Mouse (Mus musculus): ENCODE measurements around the gene Gm37240. TPM values are rescaled to one million over a fixed set of nuclear protein-coding genes. Genes with fewer than 3 reads are reported as not detected.

Gm37240 gene
- polyA plus RNA-seq, 1 experiment from 2014 or later: not detected

- no peak for ATAC-seq (ENCODE audit: low read depth)
- H3K4me3 ChIP-seq: no peak overlapping the region
- 42% methylated on average over 11 of the region's 11 CpGs for WGBS
- no peaks in the 10 kb centered on the region for H3K9me3 ChIP-seq
- H3K36me3 ChIP-seq: no peaks in the 10 kb centered on the region
- H3K4me2 ChIP-seq: no peak overlapping the region
- no peak overlapping the region for H3K27ac ChIP-seq (replicated peaks)
- H3K9ac ChIP-seq: no peak overlapping the region
- peaks cover 4% of the 10 kb centered on the region; the same call in 1 of the 2 replicates for H3K4me1 ChIP-seq (replicated peaks)
- no peaks in the 10 kb centered on the region for H3K27me3 ChIP-seq
Observed at GRCm38 (mm10) chr3:84639767-84640500, 1247.4 kb downstream of the Gm37240 start.

GRCm38 (mm10) chr3:84638858-84639257 is 1248.5 kb downstream of the Gm37240 start:
- Histone ChIP-seq H3K9ac (no peak overlapping the region), H3K4me3 (no peak overlapping the region), H3K4me1 (replicated peaks) (peaks cover 4% of the 10 kb centered on the region; the same call in 1 of the 2 replicates), H3K4me2 (no peak overlapping the region), H3K27me3 (no peaks in the 10 kb centered on the region), H3K9me3 (no peaks in the 10 kb centered on the region), H3K36me3 (no peaks in the 10 kb centered on the region), H3K27ac (replicated peaks) (no peak overlapping the region)
- no peak for ATAC-seq (ENCODE audit: low read depth)
- 91% methylated on average over 4 of the region's 4 CpGs for WGBS

GRCm38 (mm10) chr3:84637890-84638578 is 1249.3 kb downstream of the Gm37240 start:
- Histone ChIP-seq H3K36me3 (no peaks in the 10 kb centered on the region), H3K4me3 (no peak overlapping the region), H3K4me1 (replicated peaks) (peaks cover 4% of the 10 kb centered on the region; the same call in 1 of the 2 replicates), H3K9me3 (no peaks in the 10 kb centered on the region), H3K27ac (replicated peaks) (no peak overlapping the region), H3K27me3 (no peaks in the 10 kb centered on the region), H3K4me2 (no peak overlapping the region), H3K9ac (no peak overlapping the region)
- WGBS: 76% methylated on average over 12 of the region's 12 CpGs
- ATAC-seq (ENCODE audit: low read depth): no peak

DNA sequence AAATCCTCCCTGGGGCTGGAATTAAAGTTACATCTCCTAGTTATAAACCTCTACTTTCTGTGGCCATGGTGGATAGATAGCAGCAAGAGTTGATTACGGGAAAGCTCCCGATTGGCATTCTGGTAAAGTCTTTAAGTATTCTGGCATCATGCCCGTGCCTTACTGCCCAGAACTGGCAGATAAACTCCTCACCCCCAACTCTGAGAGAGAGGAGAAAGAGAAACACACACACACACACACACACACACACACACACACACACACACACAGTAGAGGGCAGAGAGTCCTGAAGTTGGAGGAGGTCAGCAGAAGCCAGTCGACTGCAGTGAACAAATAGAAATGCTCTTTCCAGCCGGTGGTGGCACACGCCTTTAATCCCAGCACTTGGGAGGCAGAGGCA is 1250.2 kb downstream of the Gm37240 start:
- H3K9me3 ChIP-seq: no peaks in the 10 kb centered on the region
- H3K27ac ChIP-seq (replicated peaks): no peak overlapping the region
- no peaks in the 10 kb centered on the region for H3K36me3 ChIP-seq
- peaks cover 4% of the 10 kb centered on the region; the same call in 1 of the 2 replicates for H3K4me1 ChIP-seq (replicated peaks)
- no peak overlapping the region for H3K4me2 ChIP-seq
- no peaks in the 10 kb centered on the region for H3K27me3 ChIP-seq
- 80% methylated on average over 6 of the region's 6 CpGs for WGBS
- no peak overlapping the region for H3K4me3 ChIP-seq
- H3K9ac ChIP-seq: no peak overlapping the region
- ATAC-seq (ENCODE audit: low read depth): no peak

DNA sequence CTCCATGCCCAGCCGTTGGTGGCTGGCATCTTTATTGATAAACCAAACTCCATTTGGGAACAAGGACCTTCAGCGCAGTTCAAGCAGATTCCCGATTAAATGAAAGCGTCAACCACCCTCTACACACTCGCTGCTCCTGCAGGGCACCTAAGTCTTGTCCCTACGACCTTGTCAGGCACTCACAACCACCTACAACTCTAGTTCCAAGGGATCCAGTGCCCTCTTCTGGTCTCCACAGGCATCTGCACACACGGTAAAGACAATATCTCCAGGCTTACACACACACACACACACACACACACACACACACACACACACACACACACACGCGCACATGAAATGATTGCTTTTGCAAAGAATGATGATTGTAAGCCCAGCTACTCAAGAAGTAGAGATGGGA is 1255.7 kb downstream of the Gm37240 start:
- no peak overlapping the region for H3K9ac ChIP-seq
- 96% methylated on average over 9 of the region's 9 CpGs for WGBS
- no peak overlapping the region for H3K27ac ChIP-seq (replicated peaks)
- no peak overlapping the region for H3K4me3 ChIP-seq
- H3K27me3 ChIP-seq: no peaks in the 10 kb centered on the region
- H3K36me3 ChIP-seq: no peaks in the 10 kb centered on the region
- H3K4me1 ChIP-seq (replicated peaks): no peaks in the 10 kb centered on the region
- no peak for ATAC-seq (ENCODE audit: low read depth)
- H3K4me2 ChIP-seq: no peak overlapping the region
- H3K9me3 ChIP-seq: no peaks in the 10 kb centered on the region

GRCm38 (mm10) chr3:84622026-84622425 is 1265.3 kb downstream of the Gm37240 start:
- no peaks in the 10 kb centered on the region for H3K27me3 ChIP-seq
- H3K27ac ChIP-seq (replicated peaks): no peak overlapping the region
- H3K9ac ChIP-seq: no peak overlapping the region
- no peaks in the 10 kb centered on the region for H3K9me3 ChIP-seq
- H3K36me3 ChIP-seq: no peaks in the 10 kb centered on the region
- H3K4me2 ChIP-seq: no peak overlapping the region
- 63% methylated on average over 3 of the region's 3 CpGs for WGBS
- H3K4me3 ChIP-seq: no peak overlapping the region
- H3K4me1 ChIP-seq (replicated peaks): no peaks in the 10 kb centered on the region; the same call in 1 of the 2 replicates
- no peak for ATAC-seq (ENCODE audit: low read depth)

GRCm38 (mm10) chr3:84619725-84620124 is 1267.6 kb downstream of the Gm37240 start:
- H3K9ac ChIP-seq: no peak overlapping the region
- no peak for ATAC-seq (ENCODE audit: low read depth)
- 95% methylated on average over 6 of the region's 6 CpGs for WGBS

DNA sequence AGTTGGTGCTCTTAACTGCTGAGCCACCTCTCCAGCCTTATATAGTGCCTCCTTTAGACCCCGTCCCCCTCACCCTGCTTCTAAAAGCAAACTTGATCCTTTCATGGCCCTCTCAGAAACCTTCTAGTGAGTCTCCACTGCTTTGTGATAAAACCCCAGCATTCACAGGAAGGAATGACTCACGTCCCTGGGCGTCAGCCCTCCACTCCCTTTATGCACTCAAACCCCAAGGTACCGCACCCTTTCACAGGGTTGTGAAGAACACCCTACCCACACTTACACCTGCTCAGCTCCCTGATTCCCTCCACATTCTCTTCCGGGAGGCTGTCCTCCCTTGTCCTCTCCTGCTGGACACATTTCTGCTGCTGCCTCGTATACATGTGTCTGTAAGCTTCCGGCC is 1268.3 kb downstream of the Gm37240 start:
- Histone ChIP-seq H3K27me3 (no peaks in the 10 kb centered on the region), H3K9ac (no peak overlapping the region), H3K4me2 (no peak overlapping the region), H3K27ac (replicated peaks) (no peak overlapping the region), H3K9me3 (no peaks in the 10 kb centered on the region), H3K4me1 (replicated peaks) (0 out of 2 replicates have a peak, but pooled peaks cover 3% of the 10 kb centered on the region), H3K4me3 (no peak overlapping the region), H3K36me3 (no peaks in the 10 kb centered on the region)
- 99% methylated on average over 7 of the region's 7 CpGs for WGBS
- no peak for ATAC-seq (ENCODE audit: low read depth)

More at GRCm38 (mm10) chr3:84619725-84620124, 1267.6 kb downstream of the Gm37240 start:
- H3K4me1 ChIP-seq (replicated peaks): 0 out of 2 replicates have a peak, but pooled peaks cover 3% of the 10 kb centered on the region
- no peak overlapping the region for H3K27ac ChIP-seq (replicated peaks)
- H3K4me3 ChIP-seq: no peak overlapping the region
- H3K27me3 ChIP-seq: no peaks in the 10 kb centered on the region
- no peak overlapping the region for H3K4me2 ChIP-seq
- no peaks in the 10 kb centered on the region for H3K9me3 ChIP-seq
- no peaks in the 10 kb centered on the region for H3K36me3 ChIP-seq

DNA sequence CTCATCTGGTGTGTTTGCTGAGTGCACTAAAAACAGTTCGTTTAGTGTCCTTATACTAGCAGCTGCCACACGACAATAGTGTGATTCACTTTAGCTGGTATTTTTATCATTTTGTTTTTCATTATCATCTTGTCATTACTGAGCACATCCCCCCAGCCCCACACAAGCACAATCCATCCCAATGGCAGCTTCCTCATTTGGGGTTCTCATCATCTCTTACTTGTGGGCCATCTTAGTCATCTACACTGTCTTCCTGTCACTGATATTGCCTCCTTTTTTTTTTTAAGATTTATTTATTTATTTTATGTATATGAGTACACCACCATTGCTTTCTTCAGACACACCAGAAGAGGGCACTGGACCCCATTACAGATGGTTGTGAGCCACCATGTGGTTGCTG is 1268.7 kb downstream of the Gm37240 start:
- Histone ChIP-seq H3K4me3 (no peak overlapping the region), H3K27me3 (no peaks in the 10 kb centered on the region), H3K9ac (no peak overlapping the region), H3K4me1 (replicated peaks) (0 out of 2 replicates have a peak, but pooled peaks cover 3% of the 10 kb centered on the region), H3K36me3 (no peaks in the 10 kb centered on the region), H3K4me2 (no peak overlapping the region), H3K27ac (replicated peaks) (no peak overlapping the region), H3K9me3 (no peaks in the 10 kb centered on the region)
- no peak for ATAC-seq (ENCODE audit: low read depth)
- WGBS: 92% methylated on average over 2 of the region's 2 CpGs

DNA sequence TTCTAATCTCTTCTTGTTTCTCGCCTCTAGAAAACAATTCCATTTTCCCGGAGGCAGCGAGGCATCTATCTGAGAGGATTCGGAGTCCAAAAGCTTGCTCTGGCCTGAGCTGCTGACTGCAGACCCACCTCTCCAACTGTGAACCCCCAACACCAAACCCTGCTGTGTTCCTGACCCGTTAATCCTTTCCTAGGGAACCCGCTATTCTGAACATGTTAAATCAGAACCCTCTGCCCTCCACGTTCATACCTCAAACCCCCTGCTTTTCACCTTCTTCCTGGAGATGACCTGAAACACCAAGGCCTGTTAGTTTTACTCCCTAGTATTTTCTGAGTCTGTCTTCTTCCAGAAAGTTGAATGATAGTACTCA is 1271.5 kb downstream of the Gm37240 start:
- WGBS: 39% methylated on average over 7 of the region's 7 CpGs
- no peak overlapping the region for H3K4me3 ChIP-seq
- H3K4me1 ChIP-seq (replicated peaks): 0 out of 2 replicates have a peak, but pooled peaks cover 3% of the 10 kb centered on the region
- no peaks in the 10 kb centered on the region for H3K36me3 ChIP-seq
- no peak for ATAC-seq (ENCODE audit: low read depth)
- H3K9me3 ChIP-seq: no peaks in the 10 kb centered on the region
- H3K27ac ChIP-seq (replicated peaks): no peak overlapping the region
- H3K27me3 ChIP-seq: no peaks in the 10 kb centered on the region
- H3K9ac ChIP-seq: no peak overlapping the region
- H3K4me2 ChIP-seq: no peak overlapping the region

- Histone ChIP-seq H3K27me3 (no peaks in the 10 kb centered on the region), H3K4me3 (no peak overlapping the region), H3K9me3 (no peaks in the 10 kb centered on the region), H3K4me1 (replicated peaks) (0 out of 2 replicates have a peak, but pooled peaks cover 3% of the 10 kb centered on the region), H3K36me3 (no peaks in the 10 kb centered on the region), H3K4me2 (no peak overlapping the region), H3K27ac (replicated peaks) (no peak overlapping the region), H3K9ac (no peak overlapping the region)
- ATAC-seq (ENCODE audit: low read depth): no peak
- 25% methylated on average over 5 of the region's 5 CpGs for WGBS
Observed at GRCm38 (mm10) chr3:84615050-84615855, 1272.1 kb downstream of the Gm37240 start.

GRCm38 (mm10) chr3:84610183-84610710 is 1277.1 kb downstream of the Gm37240 start:
- WGBS: 79% methylated on average over 9 of the region's 9 CpGs
- Histone ChIP-seq H3K9ac (no peak overlapping the region), H3K27me3 (no peaks in the 10 kb centered on the region), H3K4me1 (replicated peaks) (no peaks in the 10 kb centered on the region), H3K27ac (replicated peaks) (no peak overlapping the region), H3K9me3 (0 out of 2 replicates have a peak, but pooled peaks cover 7% of the 10 kb centered on the region), H3K36me3 (no peaks in the 10 kb centered on the region), H3K4me3 (no peak overlapping the region), H3K4me2 (no peak overlapping the region)
- no peak for ATAC-seq (ENCODE audit: low read depth)

All from neural tube, embryonic 13.5 days (tissue).